Mouse (Mus musculus) cortical plate, adult 2 months (tissue): ENCODE measurements around the gene Tmub2.

Source experiments
- CTCF ChIP-seq: fragments of 200-500 bp; IDR thresholded peaks from 2 replicates; pipeline ENCODE4 v1.5.1; 2011; ENCODE audit warnings: mild to moderate bottlenecking, control low read depth, low read length; ENCODE audit not compliant: insufficient read depth; ENCODE audit errors: extremely low read depth
- POLR2A ChIP-seq: fragments of 200-500 bp; IDR thresholded peaks from 2 replicates; pipeline ENCODE4 v1.6.1; 2011; ENCODE audit warnings: mild to moderate bottlenecking, low read length, control low read depth; ENCODE audit not compliant: insufficient read depth; ENCODE audit errors: extremely low read depth

DNA sequence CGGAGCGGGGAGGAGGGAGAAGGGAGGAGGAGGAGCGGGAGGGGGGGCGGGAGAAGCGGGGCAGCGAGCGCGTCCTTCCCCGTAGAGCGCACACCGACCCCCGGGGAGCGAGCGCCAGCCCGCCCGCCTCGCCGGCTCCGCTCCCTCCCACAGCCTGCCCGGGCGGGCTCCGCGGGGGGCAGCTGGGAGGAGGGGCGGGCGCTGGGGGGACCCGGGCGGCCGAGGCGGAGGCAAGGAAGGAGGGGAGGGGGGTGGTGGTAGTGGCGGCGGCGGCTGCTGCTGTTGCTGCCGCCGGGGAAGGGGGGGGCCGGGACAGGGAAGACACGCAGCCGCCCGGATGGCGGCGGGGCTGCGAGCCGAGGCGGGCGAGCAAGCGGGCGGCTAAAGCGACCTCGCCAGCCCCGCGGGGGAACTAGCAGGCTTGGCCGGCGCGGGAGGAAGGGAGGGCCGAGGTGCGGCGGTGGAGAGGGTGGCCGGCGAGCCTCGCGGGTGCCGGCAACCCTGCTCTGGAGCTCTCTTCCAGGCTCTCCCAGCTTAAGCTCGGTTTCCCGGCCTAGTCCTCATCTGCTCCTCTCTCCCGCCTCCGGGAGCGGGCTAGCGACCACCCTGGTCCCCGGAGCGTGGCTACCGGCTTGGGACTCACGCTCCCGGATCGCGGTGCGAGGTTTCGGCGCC lies 33.3 kb downstream of the Tmub2 start:
- TF ChIP-seq CTCF (no peak), POLR2A (no peak)
